Mouse (Mus musculus): ENCODE measurements around the gene Ostf1.

Ostf1 gene

DNA sequence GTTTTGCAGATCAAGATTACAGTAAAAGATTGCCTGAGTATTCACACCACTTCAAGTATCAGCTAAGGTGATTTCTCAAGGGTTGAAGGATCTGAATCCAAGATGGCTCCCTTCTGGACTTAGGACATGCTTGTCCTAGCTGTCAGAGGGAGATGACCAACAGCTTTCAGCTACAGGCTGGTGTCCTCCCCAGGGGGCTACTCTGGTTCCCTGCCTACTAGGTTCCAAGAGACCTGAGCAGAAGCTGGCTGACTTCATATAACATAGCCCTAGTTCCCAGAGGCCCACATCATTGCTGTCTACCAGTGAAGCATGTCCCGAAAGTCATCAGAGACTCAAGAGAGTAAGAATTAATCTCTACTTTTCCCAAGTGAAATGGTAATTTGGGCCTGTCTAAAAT lies 62.1 kb downstream of the Ostf1 start:
- no peak for DNase-seq (ENCODE audit: low read depth in 2 of 2, low spot score in 2 of 2)

DNA sequence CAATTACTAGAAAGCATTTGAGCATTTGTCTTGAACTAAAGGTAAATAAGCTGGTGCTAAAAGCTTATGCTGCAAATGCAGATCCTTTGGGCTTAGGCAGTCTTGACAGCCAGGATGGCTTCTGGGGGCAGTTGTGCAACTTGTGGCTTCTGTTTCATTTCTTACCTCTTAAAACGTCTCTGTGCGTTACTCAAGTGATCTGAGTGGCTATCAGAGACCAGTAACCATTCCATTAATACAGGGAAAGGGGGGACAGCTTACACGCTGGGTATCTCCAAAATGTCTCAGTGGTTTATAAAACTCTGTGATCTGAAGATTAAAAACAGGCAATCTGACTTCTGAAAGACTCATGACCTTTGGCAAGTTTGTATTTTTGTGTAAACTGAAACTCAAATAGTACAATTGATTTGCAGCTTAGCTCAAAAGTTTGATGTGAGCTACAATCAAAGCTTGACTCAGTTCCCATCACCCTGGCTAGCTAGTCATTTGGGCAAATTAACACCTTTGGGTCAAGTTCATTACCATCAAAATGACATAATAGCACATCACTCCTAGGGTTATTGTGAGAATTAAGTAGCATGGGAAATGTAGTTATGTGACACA lies 62.7 kb downstream of the Ostf1 start:
- no peak for DNase-seq (ENCODE audit: low read depth in 2 of 2, low spot score in 2 of 2)

DNA sequence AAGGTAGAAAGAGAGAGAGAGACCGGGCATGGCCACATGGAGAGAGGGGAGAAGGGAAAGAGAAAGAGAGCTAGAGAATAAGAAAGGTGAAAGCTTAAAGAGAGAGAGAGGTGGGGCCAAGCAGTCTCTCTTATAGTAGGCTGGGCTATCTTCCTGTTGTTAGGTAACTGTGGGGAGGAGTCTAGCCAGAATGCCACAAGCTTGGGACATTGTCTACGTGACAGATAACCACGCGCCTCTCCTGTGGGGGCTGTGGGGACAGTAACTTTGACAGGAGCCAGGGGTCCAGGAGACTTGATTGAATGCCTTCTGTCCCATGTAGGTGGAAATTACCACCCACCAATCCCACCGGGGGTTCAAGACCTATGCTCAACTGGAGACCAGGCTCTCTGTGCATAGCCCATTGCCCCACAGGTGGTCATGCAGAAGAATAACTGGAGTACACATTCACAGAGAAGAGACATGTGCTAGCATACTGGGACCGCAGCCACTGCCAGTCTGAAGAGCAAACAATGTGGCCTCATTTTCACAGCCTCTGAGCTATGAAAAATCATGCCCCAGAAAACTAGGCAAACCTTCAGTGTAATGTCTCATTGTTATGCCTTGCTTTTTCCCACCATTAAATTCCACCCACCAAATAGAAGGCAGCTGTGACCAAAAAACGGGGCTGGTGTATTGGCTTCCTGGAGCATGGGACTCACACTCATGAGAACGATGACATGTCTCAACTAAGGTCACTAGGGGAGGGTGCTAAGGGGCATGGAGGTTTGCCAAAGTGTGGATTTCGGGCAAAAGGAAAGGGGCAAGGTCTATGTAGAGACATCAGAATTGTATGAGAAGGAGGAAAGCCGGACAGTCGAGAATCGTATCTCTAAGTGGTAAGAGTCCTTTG lies 63.4 kb downstream of the Ostf1 start:
- no peak for DNase-seq (ENCODE audit: low read depth in 2 of 2, low spot score in 2 of 2)

DNA sequence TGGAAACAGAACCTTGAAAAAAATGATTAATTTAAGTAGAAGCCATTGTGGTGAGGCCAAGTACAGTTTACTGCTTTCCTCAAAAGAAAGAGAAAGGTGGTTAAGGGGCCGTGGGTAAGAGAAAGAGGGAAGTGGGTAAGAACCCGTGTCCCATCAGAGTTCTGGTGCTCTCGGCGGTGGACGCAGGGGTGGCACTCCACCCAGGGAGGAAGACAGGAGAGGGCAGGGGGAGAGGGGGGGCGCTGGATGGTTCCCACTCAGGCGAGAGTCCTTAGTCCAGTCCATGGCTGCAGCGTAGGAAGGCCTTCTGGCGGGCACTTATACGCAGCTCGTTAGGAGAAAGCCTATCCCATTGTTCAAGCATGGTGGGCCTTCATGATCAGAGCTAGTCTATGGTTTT lies 64.1 kb downstream of the Ostf1 start:
- DNase-seq (ENCODE audit: low read depth in 2 of 2, low spot score in 2 of 2), result no peak

DNA sequence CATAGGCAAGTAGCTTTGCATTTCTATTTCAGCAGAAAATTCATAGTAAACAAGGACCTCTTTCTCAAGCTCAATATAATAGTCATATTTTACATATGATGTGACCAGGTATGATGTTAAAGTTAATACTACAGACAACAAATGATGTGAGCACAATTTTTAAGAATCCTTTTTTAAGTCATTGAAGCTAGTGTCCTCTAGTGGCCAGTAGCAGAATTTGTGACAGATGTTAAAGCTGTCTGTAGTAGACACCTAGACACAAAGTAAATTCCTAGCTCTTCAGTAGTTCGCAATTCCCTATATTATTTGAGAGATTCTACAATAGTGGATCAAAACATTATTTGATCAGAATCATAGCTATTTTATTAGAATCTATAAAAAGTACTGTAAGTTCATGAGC lies 73.9 kb downstream of the Ostf1 start:
- DNase-seq (ENCODE audit: low read depth in 2 of 2, low spot score in 2 of 2), result no peak

DNA sequence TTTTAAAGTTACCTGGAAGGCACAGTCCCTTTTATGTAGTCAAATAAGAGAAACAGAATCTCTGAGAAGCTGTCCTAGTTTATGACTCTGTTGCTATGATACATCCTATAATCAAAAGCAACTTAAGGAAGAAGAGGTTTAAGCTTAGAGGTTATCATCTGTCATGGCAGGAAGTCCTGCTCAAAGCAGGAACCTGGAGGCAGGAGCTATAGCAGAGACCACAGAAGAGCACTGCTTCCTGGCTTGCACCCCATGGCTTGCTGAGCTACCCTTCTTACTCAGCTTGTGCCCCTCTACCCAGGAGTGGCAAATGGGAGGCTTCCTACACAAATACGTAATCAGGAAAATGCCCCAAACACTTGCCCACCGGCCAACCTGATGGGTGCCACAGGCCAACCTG lies 76.0 kb downstream of the Ostf1 start:
- DNase-seq (ENCODE audit: low read depth in 2 of 2, low spot score in 2 of 2), result no peak

DNA sequence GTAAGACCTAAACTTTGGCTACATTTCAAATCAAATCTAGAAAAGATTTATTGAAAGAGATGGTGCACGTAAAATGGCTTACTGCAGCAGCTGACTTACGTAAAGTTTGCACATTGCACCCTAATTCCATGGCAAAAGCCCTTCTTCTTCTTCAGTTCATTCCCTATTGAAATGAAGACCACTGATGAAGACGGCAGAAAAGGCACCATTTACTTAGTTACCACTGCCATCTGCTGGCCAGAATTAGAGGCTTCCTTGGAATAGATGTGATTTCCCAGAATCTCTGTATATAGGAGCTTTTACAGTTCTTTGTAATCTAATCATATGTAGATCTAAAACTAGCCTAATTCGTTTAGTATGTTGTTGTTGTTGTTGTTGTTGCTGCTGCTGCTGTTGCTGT lies 83.0 kb downstream of the Ostf1 start:
- DNase-seq (ENCODE audit: low read depth in 2 of 2, low spot score in 2 of 2), result no peak
